Mouse (Mus musculus) thymus, adult 2 months (tissue): ENCODE measurements around the gene Zfp444. TPM values are rescaled to one million over a fixed set of nuclear protein-coding genes. Genes with fewer than 3 reads are reported as not detected.

Experiments
- DNase-seq: peaks from one replicate; pipeline ENCODE4 v3.0.0; 2021
- H3K27ac ChIP-seq: fragments of 200-500 bp; 2 replicates; pipeline ENCODE4 v1.5.1; 2012; ENCODE audit warnings: low read length, control low read depth; ENCODE audit not compliant: control insufficient read depth, insufficient read depth
- H3K27me3 ChIP-seq: fragments of 200-500 bp; 2 replicates; pipeline ENCODE4 v1.6.1; 2012; ENCODE audit warnings: mild to moderate bottlenecking, low read length, moderate library complexity, mixed read lengths; ENCODE audit not compliant: control insufficient read depth, insufficient read depth
- H3K36me3 ChIP-seq: fragments of 200-500 bp; 2 replicates; pipeline ENCODE4 v1.6.1; 2012; ENCODE audit warnings: mild to moderate bottlenecking, low read length, moderate library complexity; ENCODE audit not compliant: control insufficient read depth, insufficient read depth
- H3K4me1 ChIP-seq: fragments of 200-500 bp; replicated peaks from 2 replicates; pipeline ENCODE4 v1.6.1; 2012; ENCODE audit warnings: low read length; ENCODE audit not compliant: control insufficient read depth, insufficient read depth
- H3K4me3 ChIP-seq: fragments of 200-500 bp; 2 replicates; pipeline ENCODE4 v1.5.1; 2012; ENCODE audit warnings: mild to moderate bottlenecking, low read length, control low read depth, moderate library complexity; ENCODE audit not compliant: control insufficient read depth, insufficient read depth
- CTCF ChIP-seq: fragments of 200-500 bp; IDR thresholded peaks from 2 replicates; pipeline ENCODE4 v1.5.1; 2012; ENCODE audit warnings: mild to moderate bottlenecking, control low read depth, low read length, moderate library complexity, borderline replicate concordance; ENCODE audit not compliant: control insufficient read depth, poor library complexity, insufficient read depth; ENCODE audit errors: extremely low read depth
- POLR2A ChIP-seq: fragments of 200-500 bp; IDR thresholded peaks from 2 replicates; pipeline ENCODE4 v1.6.1; 2012; ENCODE audit warnings: mild to moderate bottlenecking, low read length, control low read depth, moderate library complexity; ENCODE audit not compliant: control insufficient read depth, poor library complexity, insufficient read depth; ENCODE audit errors: extremely low read depth
- WGBS: fragments of 180-500 bp; shearing (Covaris S2); methylation state at CpG from one replicate; pipeline ENCODE4 v1.1.7; 2018; 5-methylcytosine and 5-hydroxymethylcytosine counted together
- polyA plus RNA-seq: library from polyadenylated mRNA; depleted of rRNA; stranded (reverse); fragments of >200 nt; gene quantifications from 2 replicates; pipeline ENCODE4 v1.2.3, GENCODE M21; 2012

Gene Zfp444
- polyA plus RNA-seq, 1 experiment = 73.1 TPM

DNA sequence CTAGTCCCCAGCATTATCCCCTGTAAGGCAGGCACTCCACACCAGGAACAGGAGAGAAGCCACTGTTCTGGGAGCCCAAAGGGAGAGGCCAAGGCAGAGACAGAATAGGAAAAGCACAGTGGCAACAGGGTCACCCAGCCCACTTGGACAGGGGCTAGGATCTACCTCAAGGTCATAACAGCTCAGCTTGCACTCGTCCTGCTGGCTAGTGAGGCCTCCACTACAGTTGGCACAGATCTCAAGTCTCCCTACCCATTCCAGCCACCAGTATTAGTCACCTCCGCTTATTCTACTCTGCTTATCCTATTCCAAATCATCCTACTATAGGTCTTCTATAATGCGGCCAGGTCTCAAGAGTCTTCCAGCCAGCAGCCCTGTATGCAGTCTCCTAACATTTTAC lies 18.9 kb upstream of the Zfp444 start:
- Histone ChIP-seq H3K27ac (no peak overlapping the region), H3K4me1 (peaks cover 24% of the 10 kb centered on the region), H3K4me3 (no peak overlapping the region), H3K27me3 (no peaks in the 10 kb centered on the region), H3K36me3 (no peaks in the 10 kb centered on the region)
- TF ChIP-seq POLR2A = no peak
- no peak for TF ChIP-seq CTCF
- 89% methylated on average over 3 of the region's 3 CpGs for WGBS
- DNase-seq = no peak

DNA sequence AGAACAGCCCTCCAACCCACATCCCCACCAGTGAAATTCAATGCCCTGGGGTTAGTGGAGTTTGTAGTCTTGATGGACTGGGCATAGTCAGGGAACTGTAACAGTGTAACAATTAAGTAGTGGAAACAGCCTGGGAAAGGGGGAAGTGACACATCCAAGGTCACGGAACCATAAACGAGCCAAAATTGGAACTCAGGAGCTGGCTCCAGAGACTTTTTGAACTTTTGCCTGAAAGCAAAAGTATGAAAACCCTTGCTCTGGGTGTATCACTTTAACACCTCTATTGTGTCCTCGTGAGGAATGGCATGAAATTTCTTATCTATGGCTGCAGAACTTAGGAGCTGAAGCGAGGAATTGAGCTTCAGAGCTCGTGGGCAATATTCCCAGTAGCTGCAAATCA lies 17.9 kb upstream of the Zfp444 start:
- Histone ChIP-seq H3K36me3 (no peaks in the 10 kb centered on the region), H3K27me3 (no peaks in the 10 kb centered on the region), H3K4me1 (peaks cover 19% of the 10 kb centered on the region), H3K4me3 (no peak overlapping the region), H3K27ac (no peak overlapping the region)
- no peak for TF ChIP-seq POLR2A
- no peak for TF ChIP-seq CTCF
- no peak for DNase-seq
- 79% methylated on average over 5 of the region's 5 CpGs for WGBS

DNA sequence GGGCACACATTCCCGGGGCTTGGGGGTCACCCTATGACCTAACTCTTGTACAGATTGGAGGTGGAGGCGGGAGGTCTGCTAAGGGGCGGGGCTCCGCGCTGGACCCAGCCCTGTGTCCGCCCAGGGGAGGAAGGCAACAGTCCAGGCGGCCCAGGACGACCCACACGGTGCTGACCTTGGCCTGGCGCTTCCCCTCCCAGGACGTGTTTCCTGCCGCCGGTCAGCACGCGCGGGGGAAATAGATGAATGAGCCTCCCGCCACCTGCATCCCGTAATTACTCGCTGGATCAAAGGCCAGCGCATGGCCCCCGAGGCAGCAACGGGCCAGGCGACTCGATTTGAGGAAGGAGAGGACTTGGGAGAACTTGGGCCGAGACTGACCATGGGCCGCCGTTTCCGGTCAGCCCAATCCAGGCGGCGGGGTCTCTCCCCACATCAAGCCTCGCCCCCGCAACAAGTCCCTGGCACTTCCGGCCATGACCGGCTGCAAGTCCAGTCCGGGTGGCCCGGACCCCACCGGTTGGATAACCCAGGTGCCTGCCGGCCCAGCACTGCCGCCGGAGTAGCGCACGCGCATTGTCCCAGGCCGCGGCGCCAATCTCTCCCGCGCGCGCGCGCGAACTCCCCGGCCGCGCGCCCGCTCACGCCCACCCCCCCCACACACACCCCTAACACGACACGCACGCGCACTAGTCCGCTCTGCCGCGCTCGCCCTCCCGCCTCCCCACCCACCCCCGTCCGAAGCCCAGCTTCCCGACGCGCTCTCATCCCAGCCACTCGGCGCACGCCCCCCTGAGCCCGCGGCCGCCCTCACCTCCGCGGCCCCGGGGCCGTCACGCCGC lies 16.8 kb upstream of the Zfp444 start:
- peak overlapping the region; percentile 78 for H3K4me3 ChIP-seq
- peaks cover 17% of the 10 kb centered on the region for H3K4me1 ChIP-seq
- H3K27me3 ChIP-seq = no peaks in the 10 kb centered on the region
- WGBS = under 1% methylated on average over 82 of the region's 85 CpGs
- DNase-seq = peak; percentile 73
- no peak for TF ChIP-seq CTCF
- TF ChIP-seq POLR2A = 0 out of 2 replicates have a peak, but pooled peaks have one; percentile 4
- no peaks in the 10 kb centered on the region for H3K36me3 ChIP-seq
- H3K27ac ChIP-seq = peak overlapping the region; percentile 60

DNA sequence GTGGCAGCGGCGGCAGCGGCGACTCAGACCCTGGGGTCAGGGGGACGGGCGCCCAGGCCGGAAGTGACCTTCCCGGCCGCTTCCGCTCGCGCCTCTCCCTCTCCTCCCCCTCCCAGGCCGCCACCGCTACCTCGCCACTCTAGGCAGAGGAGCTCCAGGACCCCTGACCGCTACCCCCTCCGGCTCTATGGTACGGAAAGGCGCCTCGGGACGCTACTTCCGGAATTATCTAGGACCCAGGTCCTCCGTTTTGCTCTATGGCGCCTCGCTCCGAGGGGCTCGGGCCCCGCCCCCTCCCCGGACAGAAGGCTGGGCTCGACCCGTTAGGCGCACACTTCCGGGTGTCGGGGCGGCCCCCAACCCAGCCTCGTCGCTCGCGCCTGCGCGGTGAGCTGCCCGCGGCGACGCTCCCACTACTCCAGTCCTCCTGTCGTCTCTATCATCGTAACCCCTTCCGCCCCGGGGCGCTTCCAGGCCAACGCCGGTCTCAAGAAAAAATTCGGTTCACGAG lies 16.1 kb upstream of the Zfp444 start, which contains the start of gene Zfp787:
Zfp787 (minus strand) TSS at position 97 of the 511 bp plus-strand sequence.
- 1% methylated on average over 54 of the region's 54 CpGs for WGBS
- peak; percentile 95 for DNase-seq

DNA sequence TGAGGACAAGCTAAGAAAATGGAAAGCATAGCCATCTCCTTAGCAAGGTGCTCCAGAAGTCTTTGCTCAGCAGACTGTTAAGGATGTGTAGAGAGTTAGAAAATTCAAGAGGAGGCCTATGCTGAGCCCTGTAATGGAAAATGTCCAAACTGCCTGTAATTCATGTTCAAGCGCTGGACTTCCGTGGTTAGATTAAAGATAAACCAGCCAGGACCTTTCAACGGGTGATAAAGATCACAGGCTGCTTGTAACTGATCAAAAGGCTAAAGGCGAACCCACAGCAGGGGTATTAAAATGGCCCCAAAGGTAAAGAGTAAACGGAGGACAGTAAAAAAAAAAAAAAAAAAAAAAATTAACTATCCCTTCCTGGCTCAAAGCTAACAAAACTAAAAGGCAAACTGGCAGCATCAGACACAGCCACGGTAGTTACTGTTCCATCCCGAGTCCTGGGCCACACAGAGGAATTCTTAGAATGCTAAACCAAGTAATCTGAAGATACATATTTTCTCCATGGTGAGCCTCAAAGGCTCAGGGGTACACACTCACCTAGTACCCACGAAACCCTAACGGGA lies 15.0 kb upstream of the Zfp444 start:
- H3K4me3 ChIP-seq = no peak overlapping the region
- TF ChIP-seq POLR2A (no peak), CTCF (no peak)
- no peak for DNase-seq
- H3K27me3 ChIP-seq = no peaks in the 10 kb centered on the region
- no peaks in the 10 kb centered on the region for H3K36me3 ChIP-seq
- 41% methylated on average over 9 of the region's 9 CpGs for WGBS
- peaks cover 9% of the 10 kb centered on the region for H3K4me1 ChIP-seq
- no peak overlapping the region for H3K27ac ChIP-seq

More for the DNA sequence above, 16.1 kb upstream of the Zfp444 start, which contains the start of gene Zfp787:
- Histone ChIP-seq H3K4me3 (peak within 1 kb of the TSS; percentile 78), H3K27ac (peak within 1 kb of the TSS; percentile 60), H3K36me3 (no peaks in the 10 kb centered on the region), H3K27me3 (no peaks in the 10 kb centered on the region), H3K4me1 (peaks cover 15% of the 10 kb centered on the region)
- TF ChIP-seq POLR2A (peak; percentile 58; the same call in 1 of the 2 replicates), CTCF (no peak)

DNA sequence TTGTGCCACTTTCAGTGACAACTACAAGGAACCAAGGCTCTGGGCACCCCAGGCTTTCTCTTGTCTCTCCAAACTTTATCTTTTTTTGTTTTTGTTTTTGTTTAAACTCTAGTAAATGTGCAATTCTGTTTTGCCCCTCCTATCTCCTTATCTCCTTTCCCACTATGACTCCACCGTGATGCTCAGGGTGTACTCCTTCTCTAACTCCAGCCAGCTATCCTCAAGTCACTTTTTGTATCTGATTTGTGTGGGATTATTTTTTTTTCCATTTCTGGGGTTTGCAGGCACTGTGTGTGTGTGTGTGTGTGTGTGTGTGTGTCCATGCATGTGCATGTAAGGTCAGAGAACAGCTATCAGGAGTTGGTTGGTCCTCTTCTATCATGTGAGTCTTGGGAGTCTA lies 14.5 kb upstream of the Zfp444 start:
- Histone ChIP-seq H3K27me3 (no peaks in the 10 kb centered on the region), H3K4me3 (no peak overlapping the region), H3K36me3 (no peaks in the 10 kb centered on the region), H3K27ac (no peak overlapping the region), H3K4me1 (peaks cover 7% of the 10 kb centered on the region)
- WGBS = 68% methylated on average over 1 of the region's 1 CpGs
- TF ChIP-seq CTCF (no peak), POLR2A (no peak)
- no peak for DNase-seq
